Comparison of ENCODE assay signal across 1 mouse cellular context in the genomic region with DNA sequence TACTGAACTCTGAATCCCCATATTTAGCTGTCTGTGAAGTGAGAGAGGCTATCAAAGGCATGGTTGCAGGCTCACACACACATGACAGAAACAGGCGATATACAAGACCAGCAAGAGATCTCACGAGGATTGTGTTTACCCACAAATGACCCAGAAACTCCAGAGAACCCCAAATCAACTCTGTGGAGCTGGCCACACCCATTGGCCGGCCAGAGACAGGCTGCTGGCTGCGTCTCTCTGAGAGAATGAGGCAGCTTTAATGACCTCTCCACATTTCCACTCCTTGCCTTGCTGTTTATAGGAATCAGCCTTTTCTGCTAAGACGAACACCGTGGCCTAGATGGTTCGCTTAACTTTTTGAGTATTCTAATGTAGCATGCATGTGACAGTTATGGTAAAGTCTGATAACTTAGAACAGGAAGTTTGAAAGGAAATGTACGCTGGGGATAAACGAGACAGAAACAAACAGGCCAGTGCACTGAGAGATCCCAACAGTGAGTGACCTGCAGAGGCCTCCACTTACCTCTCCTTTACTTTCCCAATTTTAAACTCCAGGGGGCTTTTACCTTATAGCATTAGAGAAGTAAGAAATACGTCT.
TF ChIP-seq lines count a peak whose summit lies in the region.

No protein-coding gene starts in this region.

TF ChIP-seq in MEL, 35 proteins besides CTCF, POLR2A, EP300 and RAD21 (continued from another document):
- peak; percentile 50 for TF ChIP-seq KAT2A (conservative IDR thresholded peaks at IDR 0.05; ENCODE audit: low read depth, low read length)
- peak; percentile 84 for TF ChIP-seq MAX (IDR thresholded peaks at IDR 0.05; ENCODE audit: low read length)
- peak; percentile 62; the same call in 1 of the 2 replicates for TF ChIP-seq ELF1 (IDR thresholded peaks at IDR 0.05; ENCODE audit: low read depth, low read length)
- TF ChIP-seq ZKSCAN1 (IDR thresholded peaks at IDR 0.05; ENCODE audit: low read depth, low read length): no peak
- no peak for TF ChIP-seq UBTF (IDR thresholded peaks at IDR 0.05; ENCODE audit: borderline replicate concordance, insufficient read depth, low read depth, low read length)
- TF ChIP-seq ZNF384 (IDR thresholded peaks at IDR 0.05; ENCODE audit: low read depth, low read length): peak; percentile 49; the same call in 1 of the 2 replicates
- peak; percentile 82 for TF ChIP-seq TAL1 (IDR thresholded peaks at IDR 0.05; ENCODE audit: low read length)
- TF ChIP-seq ETS1 (IDR thresholded peaks at IDR 0.05; ENCODE audit: low read depth, low read length): peak; percentile 88
- TF ChIP-seq CHD1 (IDR thresholded peaks at IDR 0.05; ENCODE audit: low read depth, low read length): 0 out of 2 replicates have a peak, but pooled peaks have one; percentile 35
- TF ChIP-seq RCOR1 (IDR thresholded peaks at IDR 0.05; ENCODE audit: low read depth, low read length): peak; percentile 62
- TF ChIP-seq HCFC1 (IDR thresholded peaks at IDR 0.05; ENCODE audit: low read depth, low read length): peak; percentile 74
- 0 out of 2 replicates have a peak, but pooled peaks have one; percentile 51 for TF ChIP-seq E2F4 (IDR thresholded peaks at IDR 0.05; ENCODE audit: borderline replicate concordance, low read depth, low read length)
- peak; percentile 95 for TF ChIP-seq SIN3A (IDR thresholded peaks at IDR 0.05; ENCODE audit: low read length)
- 0 out of 2 replicates have a peak, but pooled peaks have one; percentile 17 for TF ChIP-seq MEF2A (IDR thresholded peaks at IDR 0.05; ENCODE audit: extremely low read depth, insufficient replicate concordance, low read depth, low read length, poor library complexity, severe bottlenecking)
- TF ChIP-seq ZMIZ1 (IDR thresholded peaks at IDR 0.05; ENCODE audit: low read depth, low read length): peak; percentile 93
- peak; percentile 69; the same call in 1 of the 2 replicates for TF ChIP-seq POLR2AphosphoS5 (IDR thresholded peaks at IDR 0.05; ENCODE audit: borderline replicate concordance, low read depth, low read length)
- TF ChIP-seq TCF12 (IDR thresholded peaks at IDR 0.05; ENCODE audit: low read depth, low read length): peak; percentile 94
- no peak for TF ChIP-seq NRF1 (IDR thresholded peaks at IDR 0.05; ENCODE audit: insufficient read depth, low read depth, low read length, poor library complexity, severe bottlenecking)
- TF ChIP-seq CHD2 (IDR thresholded peaks at IDR 0.05; ENCODE audit: low read length): peak; percentile 35; the same call in 1 of the 2 replicates
